Mouse (Mus musculus) stomach, postnatal 0 days (tissue): ENCODE data around the gene Map3k5. TPM values are rescaled to one million over a fixed set of nuclear protein-coding genes. Genes with fewer than 3 reads are reported as not detected.
"Not testable (repeated sequence)": the region's sequence is repeated elsewhere in the genome, so short reads cannot be mapped to it uniquely, and the experiment has no call there.

ENCODE experiments used
- ATAC-seq: fragments of 200-750 bp; cut with Nextera tagmentation; 2 replicates; pipeline ENCODE4 v1.8.0; 2017; ENCODE audit not compliant: low FRiP score, low TSS enrichment
- DNase-seq: peaks from one replicate; pipeline ENCODE4 v3.0.0-alpha.2; 2016; ENCODE audit warnings: low spot score
- H3K27ac ChIP-seq: fragments of 300-500 bp; sonication (generic); replicated peaks from 2 replicates; pipeline ENCODE4 v1.5.1; 2014; ENCODE audit warnings: mild to moderate bottlenecking, control low read depth
- H3K27me3 ChIP-seq: fragments of 300-500 bp; sonication (generic); 2 replicates; pipeline ENCODE4 v1.6.1; 2014; ENCODE audit warnings: low read length; ENCODE audit not compliant: control insufficient read depth, insufficient read depth
- H3K36me3 ChIP-seq: fragments of 300-500 bp; sonication (generic); 2 replicates; pipeline ENCODE4 v1.6.1; 2014; ENCODE audit warnings: low read length, mixed read lengths; ENCODE audit not compliant: control insufficient read depth, insufficient read depth
- H3K4me1 ChIP-seq: fragments of 300-500 bp; sonication (generic); replicated peaks from 2 replicates; pipeline ENCODE4 v1.6.1; 2014; ENCODE audit warnings: antibody characterized with exemption; ENCODE audit not compliant: control insufficient read depth, insufficient read depth
- H3K4me2 ChIP-seq: fragments of 300-500 bp; sonication (generic); replicated peaks from 2 replicates; pipeline ENCODE4 v1.6.1; 2014; ENCODE audit warnings: low read depth, mild to moderate bottlenecking, control low read depth, moderate library complexity
- H3K4me3 ChIP-seq: fragments of 300-500 bp; sonication (generic); 2 replicates; pipeline ENCODE4 v1.5.1; 2014; ENCODE audit warnings: low read depth, low read length, control low read depth
- H3K9ac ChIP-seq: fragments of 300-500 bp; sonication (generic); 2 replicates; pipeline ENCODE4 v1.6.1; 2014; ENCODE audit warnings: mild to moderate bottlenecking, low read length, control low read depth, mixed read lengths
- H3K9me3 ChIP-seq: fragments of 300-500 bp; sonication (generic); 2 replicates; pipeline ENCODE4 v1.6.1; 2016; ENCODE audit warnings: low read length; ENCODE audit not compliant: control insufficient read depth
- CTCF ChIP-seq: IDR thresholded peaks from 2 replicates; pipeline ENCODE4 v1.5.1; 2016; ENCODE audit warnings: antibody characterized with exemption, low read depth, mild to moderate bottlenecking, moderate library complexity
- EP300 ChIP-seq: optimal IDR thresholded peaks from 2 replicates; pipeline ENCODE3; 2016; ENCODE audit warnings: antibody characterized with exemption
- WGBS: fragments of 180-500 bp; shearing (Covaris S2); extraction: QIAGEN DNeasy Blood & Tissue Kit; methylation state at CpG from one replicate; pipeline ENCODE4 v1.1.7; 2014; 5-methylcytosine and 5-hydroxymethylcytosine counted together
- polyA plus RNA-seq: library from polyadenylated mRNA; unstranded; fragments of >200 nt; fragmentation: Nextera tagmentation; extraction: Ambion mirVana; gene quantifications from 2 replicates; pipeline ENCODE4 v1.2.1, GENCODE M21; 2015

Map3k5 gene
- polyA plus RNA-seq, 1 experiment from 2014 or later: 2.4 TPM

DNA sequence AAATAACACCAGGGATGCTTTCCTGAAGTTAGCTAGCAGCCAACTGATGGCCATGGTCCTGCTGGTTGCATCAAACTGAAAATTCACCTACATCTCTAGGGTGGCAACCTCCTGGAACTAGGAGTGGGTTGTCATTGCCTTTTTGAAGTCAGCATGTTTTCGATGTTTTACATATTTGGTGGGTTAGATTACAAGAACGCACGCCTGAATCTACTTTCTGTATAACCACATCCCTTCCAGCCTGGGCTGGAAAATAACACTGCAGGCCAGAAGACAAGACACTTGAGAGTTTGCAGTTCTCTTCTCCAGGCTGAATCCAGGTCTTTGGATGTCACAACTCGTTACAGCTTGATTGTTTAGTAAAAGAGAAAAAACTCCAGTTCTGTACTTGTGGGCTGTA, 28.5 kb downstream of the Map3k5 start:
- no peak for DNase-seq

DNA sequence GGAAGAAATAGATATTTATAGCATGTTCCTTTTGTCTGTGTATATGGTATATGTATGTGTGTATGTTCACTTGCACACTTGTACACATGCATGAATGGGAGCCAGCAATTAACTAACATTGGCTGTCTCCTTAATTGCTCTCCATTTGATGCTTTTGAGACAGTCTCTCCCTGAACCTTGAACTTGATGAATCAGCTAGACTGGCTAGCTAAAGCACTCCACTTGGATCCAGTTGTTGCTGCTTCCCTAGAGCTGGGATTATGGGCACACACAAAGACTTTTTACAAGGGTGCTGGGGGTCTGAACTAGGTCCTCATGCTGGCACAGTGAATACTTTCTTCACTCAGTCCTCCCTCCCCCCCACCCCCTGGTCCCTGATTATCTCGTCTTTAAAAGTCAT, 28.9 kb downstream of the Map3k5 start:
- Histone ChIP-seq H3K4me1 (0 out of 2 replicates have a peak, but pooled peaks cover 3% of the 10 kb centered on the region), H3K9ac (no peak overlapping the region), H3K4me2 (no peak overlapping the region), H3K9me3 (no peaks in the 10 kb centered on the region), H3K27ac (no peak overlapping the region), H3K4me3 (no peak overlapping the region), H3K27me3 (no peaks in the 10 kb centered on the region), H3K36me3 (no peaks in the 10 kb centered on the region)
- DNase-seq (no peak), ATAC-seq (no peak)
- TF ChIP-seq EP300 (no peak), CTCF (no peak)
- 83% methylated on average over 1 of the region's 1 CpGs for WGBS

More for the DNA sequence above, 28.5 kb downstream of the Map3k5 start:
- H3K27me3 ChIP-seq: no peaks in the 10 kb centered on the region
- H3K9me3 ChIP-seq: no peaks in the 10 kb centered on the region
- no peaks in the 10 kb centered on the region for H3K36me3 ChIP-seq
- H3K4me2 ChIP-seq: no peak overlapping the region
- H3K4me3 ChIP-seq: no peak overlapping the region
- H3K27ac ChIP-seq: no peak overlapping the region
- ATAC-seq: no peak
- WGBS: 63% methylated on average over 4 of the region's 4 CpGs
- TF ChIP-seq EP300: no peak
- TF ChIP-seq CTCF: no peak
- H3K9ac ChIP-seq: no peak overlapping the region
- H3K4me1 ChIP-seq: 0 out of 2 replicates have a peak, but pooled peaks cover 3% of the 10 kb centered on the region

DNA sequence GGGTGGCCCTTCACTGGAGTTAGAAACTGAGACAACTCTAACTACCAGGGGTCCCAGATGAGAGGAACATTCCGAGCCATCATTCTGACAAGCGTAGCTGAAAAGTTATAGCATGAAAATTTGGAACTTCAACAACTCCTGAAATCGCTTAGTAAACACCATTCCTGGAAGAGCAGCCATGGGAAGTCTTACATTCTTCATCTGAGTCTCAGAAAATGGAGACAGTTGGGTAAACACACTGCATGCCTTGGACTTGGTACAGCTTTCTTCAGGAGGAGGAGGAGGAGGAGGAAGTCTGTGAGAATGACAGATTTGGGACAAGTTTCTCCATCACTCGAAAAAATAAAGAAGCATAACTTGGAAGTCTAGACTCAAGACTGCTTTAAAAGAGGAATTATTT, 29.8 kb downstream of the Map3k5 start:
- H3K4me2 ChIP-seq: no peak overlapping the region
- 0 out of 2 replicates have a peak, but pooled peaks cover 3% of the 10 kb centered on the region for H3K4me1 ChIP-seq
- no peak overlapping the region for H3K9ac ChIP-seq
- ATAC-seq: no peak
- WGBS: 42% methylated on average over 4 of the region's 4 CpGs
- no peaks in the 10 kb centered on the region for H3K36me3 ChIP-seq
- no peak for DNase-seq
- no peaks in the 10 kb centered on the region for H3K9me3 ChIP-seq
- no peak overlapping the region for H3K4me3 ChIP-seq
- H3K27ac ChIP-seq: no peak overlapping the region
- no peak for TF ChIP-seq CTCF
- no peak for TF ChIP-seq EP300
- H3K27me3 ChIP-seq: no peaks in the 10 kb centered on the region

DNA sequence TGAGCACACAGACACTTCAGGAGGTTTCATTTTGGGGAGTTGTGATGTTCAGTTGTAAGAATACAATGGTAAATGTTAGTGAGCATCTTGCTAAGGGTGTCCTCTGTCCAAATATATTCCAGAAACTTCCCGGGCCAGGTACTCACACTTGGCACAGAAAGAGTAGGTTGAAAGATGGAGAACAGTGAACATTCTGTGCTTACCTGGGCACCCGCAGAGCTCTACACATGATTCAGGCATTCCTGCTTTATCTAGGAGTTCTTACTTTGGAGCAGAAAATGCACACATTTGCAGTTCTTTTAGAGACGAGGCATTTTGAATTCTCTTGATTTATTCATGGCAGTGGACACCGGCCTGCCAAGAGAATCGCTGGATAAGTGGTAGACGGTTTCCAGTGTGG, 32.3 kb downstream of the Map3k5 start:
- no peak overlapping the region for H3K4me3 ChIP-seq
- ATAC-seq: no peak
- TF ChIP-seq CTCF: no peak
- no peak for TF ChIP-seq EP300
- no peak overlapping the region for H3K4me2 ChIP-seq
- H3K27me3 ChIP-seq: no peaks in the 10 kb centered on the region
- no peaks in the 10 kb centered on the region for H3K9me3 ChIP-seq
- H3K36me3 ChIP-seq: no peaks in the 10 kb centered on the region
- DNase-seq: no peak
- 63% methylated on average over 6 of the region's 6 CpGs for WGBS
- H3K27ac ChIP-seq: no peak overlapping the region
- no peak overlapping the region for H3K9ac ChIP-seq
- H3K4me1 ChIP-seq: 0 out of 2 replicates have a peak, but pooled peaks cover 3% of the 10 kb centered on the region

DNA sequence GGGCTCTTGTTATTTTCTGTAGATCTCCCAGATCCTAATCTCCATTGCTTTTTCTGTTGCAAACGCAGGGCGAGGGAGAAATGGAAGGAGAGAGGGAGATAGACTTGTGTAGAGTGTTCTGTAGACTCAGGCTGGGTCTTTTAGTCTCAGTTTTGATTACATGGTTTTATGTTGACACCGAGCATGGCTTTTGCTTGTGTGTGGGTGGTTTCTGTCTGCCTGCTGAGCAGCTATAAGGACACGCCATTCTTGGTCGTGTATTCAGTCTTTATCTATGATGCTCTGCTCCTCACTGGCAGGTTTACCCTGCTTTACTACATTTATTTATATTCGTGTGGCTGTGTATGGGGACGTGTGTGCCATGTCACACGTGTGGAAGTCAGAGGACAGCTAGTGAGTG, 34.2 kb downstream of the Map3k5 start:
- H3K27ac ChIP-seq: no peak overlapping the region
- ATAC-seq: no peak
- H3K4me3 ChIP-seq: no peak overlapping the region
- no peak overlapping the region for H3K4me2 ChIP-seq
- no peak overlapping the region for H3K9ac ChIP-seq
- H3K27me3 ChIP-seq: no peaks in the 10 kb centered on the region
- no peaks in the 10 kb centered on the region for H3K9me3 ChIP-seq
- no peak for DNase-seq
- H3K36me3 ChIP-seq: no peaks in the 10 kb centered on the region
- TF ChIP-seq CTCF (no peak), EP300 (no peak)
- WGBS: 67% methylated on average over 8 of the region's 8 CpGs
- H3K4me1 ChIP-seq: 0 out of 2 replicates have a peak, but pooled peaks cover 3% of the 10 kb centered on the region

DNA sequence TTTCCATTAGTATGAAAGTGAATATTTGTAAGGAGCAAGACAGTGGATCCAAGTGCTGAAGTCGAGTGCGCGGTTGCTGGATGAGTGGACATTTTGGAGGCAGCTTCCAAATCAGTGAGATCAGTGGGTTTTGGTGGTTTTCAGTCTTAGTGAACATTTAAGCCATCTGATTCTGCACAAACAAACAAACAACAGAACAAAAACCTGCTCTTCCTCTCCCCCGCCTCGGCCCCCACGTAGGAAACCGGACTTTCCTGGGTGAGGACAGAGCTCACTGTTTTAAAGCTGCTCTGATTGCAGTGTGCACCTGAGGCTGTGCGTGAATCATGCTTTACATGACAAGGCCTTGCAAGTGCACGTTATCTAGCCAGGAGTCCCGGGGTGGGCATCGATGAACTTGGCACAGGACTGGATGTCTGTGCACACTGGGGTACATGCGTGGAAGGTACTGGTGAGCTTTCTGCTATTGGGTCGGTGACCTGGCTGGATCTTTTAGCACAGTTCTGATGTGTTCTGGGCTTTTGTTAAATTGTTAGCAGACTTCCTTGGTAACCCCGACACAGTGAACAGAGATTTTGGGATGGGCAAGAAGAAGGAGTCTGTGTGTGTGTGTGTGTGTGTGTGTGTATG, 35.7 kb downstream of the Map3k5 start:
- Histone ChIP-seq H3K27ac (no peak overlapping the region), H3K27me3 (no peaks in the 10 kb centered on the region), H3K4me1 (0 out of 2 replicates have a peak, but pooled peaks cover 3% of the 10 kb centered on the region), H3K4me2 (no peak overlapping the region), H3K36me3 (no peaks in the 10 kb centered on the region), H3K9ac (no peak overlapping the region), H3K4me3 (no peak overlapping the region), H3K9me3 (no peaks in the 10 kb centered on the region)
- WGBS: 61% methylated on average over 14 of the region's 14 CpGs
- no peak for TF ChIP-seq EP300
- TF ChIP-seq CTCF: no peak
- ATAC-seq (no peak), DNase-seq (no peak)

DNA sequence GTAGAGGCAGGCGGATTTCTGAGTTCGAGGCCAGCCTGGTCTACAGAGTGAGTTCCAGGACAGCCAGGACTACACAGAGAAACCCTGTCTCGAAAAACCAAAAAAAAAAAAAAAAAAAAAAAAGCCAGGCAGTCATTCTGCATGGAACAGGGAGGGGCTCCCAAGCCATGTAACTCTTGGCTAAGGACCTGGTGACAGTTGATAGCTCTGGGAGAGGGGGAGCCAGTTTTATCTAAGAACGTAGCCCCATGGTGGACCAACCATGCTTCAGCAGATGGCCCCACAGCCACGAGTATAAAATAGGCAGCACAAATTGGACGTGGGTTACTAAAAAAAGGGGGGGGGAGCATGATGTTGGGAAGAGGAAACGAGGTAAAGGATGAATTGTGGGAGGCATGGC, 37.2 kb downstream of the Map3k5 start:
- 82% methylated on average over 5 of the region's 7 CpGs for WGBS
- ATAC-seq, H3K9me3 ChIP-seq: not testable (repeated sequence)

More for the DNA sequence above, 37.2 kb downstream of the Map3k5 start:
- not testable (repeated sequence) for DNase-seq, H3K4me1 ChIP-seq, H3K27ac ChIP-seq, H3K9ac ChIP-seq, H3K4me2 ChIP-seq, H3K36me3 ChIP-seq, H3K4me3 ChIP-seq, H3K27me3 ChIP-seq
